Mouse (Mus musculus) layer of hippocampus, postnatal 25 days (tissue): ENCODE measurements around the gene Ovgp1. TPM values are rescaled to one million over a fixed set of nuclear protein-coding genes. Genes with fewer than 3 reads are reported as not detected.
"Not testable (repeated sequence)": the region's sequence is repeated elsewhere in the genome, so short reads cannot be mapped to it uniquely, and the experiment has no call there.

Experiments used
- DNase-seq, 2 experiments: peaks; one replicate each; pipeline ENCODE4 v3.0.0; 2022; ENCODE audit warnings: mixed read lengths in 2 of 2, low spot score in 1 of 2; ENCODE audit errors: extremely low spot score in 1 of 2
- total RNA-seq, 2 experiments: library from RNA; stranded (reverse); gene quantifications; 2 replicates each; pipeline ENCODE4 v1.2.3; 2021

Ovgp1 gene
- total RNA-seq, 2 experiments from 2014 or later, result 1.0 to 3.2 TPM

GRCm38 (mm10) chr3:105991653-105992283, 18.3 kb downstream of the Ovgp1 start:
- peak; percentile 24 to 71 for DNase-seq

GRCm38 (mm10) chr3:105994730-105995129, 21.2 kb downstream of the Ovgp1 start:
- DNase-seq, result no peak

GRCm38 (mm10) chr3:106000707-106001375, 27.3 kb downstream of the Ovgp1 start:
- no peak for DNase-seq

GRCm38 (mm10) chr3:106001416-106002370, 28.2 kb downstream of the Ovgp1 start:
- DNase-seq, result peak; percentile 7 to 18

- DNase-seq, result not testable (repeated sequence)
Measured at GRCm38 (mm10) chr3:106003360-106003759, 29.8 kb downstream of the Ovgp1 start.

- no peak for DNase-seq
Measured at GRCm38 (mm10) chr3:106014546-106014945, 41.0 kb downstream of the Ovgp1 start, which contains the start of gene Pifo. Pifo (minus strand) TSS chr3:106014646.

- peak in 1 of 2 experiments; percentile 6 for DNase-seq
Measured at GRCm38 (mm10) chr3:106021840-106022239, 48.3 kb downstream of the Ovgp1 start.

GRCm38 (mm10) chr3:106024135-106024534, 50.6 kb downstream of the Ovgp1 start:
- DNase-seq, result no peak

GRCm38 (mm10) chr3:106032781-106033180, 59.3 kb downstream of the Ovgp1 start, which contains the start of gene Chil5:
Chil5 (minus strand) TSS chr3:106032814.
- no peak for DNase-seq

Other genes with a start within 250 kb of the Ovgp1 start
- gene Rap1a, start 172.4 kb upstream of the Ovgp1 start, total RNA-seq, result 100 to 1,000 TPM; 101 to 108 TPM
- under 1 TPM; 0.69 to 0.89 TPM for gene Adora3, start 102.9 kb upstream of the Ovgp1 start, total RNA-seq
- gene Tmigd3, start 102.8 kb upstream of the Ovgp1 start, total RNA-seq, result not detected
- gene I830077J02Rik, start 41.0 kb upstream of the Ovgp1 start, total RNA-seq, result 1 to 10 TPM; 1.1 to 1.2 TPM
- gene Wdr77, start 14.3 kb upstream of the Ovgp1 start, total RNA-seq, result 10 to 100 TPM; 48.4 to 52.4 TPM
- 100 to 1,000 TPM; 289 to 314 TPM for gene Atp5f1, start 13.6 kb upstream of the Ovgp1 start, total RNA-seq
- gene Pifo, start 40.9 kb downstream of the Ovgp1 start, total RNA-seq, result under 1 TPM in 1 of 2 experiments, not detected in 1; 0.30 TPM
- not detected for gene Chil5, start 59.1 kb downstream of the Ovgp1 start, total RNA-seq
- gene Chia1, start 139.5 kb downstream of the Ovgp1 start, total RNA-seq, result 1 to 10 TPM in 1 of 2 experiments, under 1 TPM in 1; 0.73 to 1.0 TPM
- not detected for gene Chil3, start 193.9 kb downstream of the Ovgp1 start, total RNA-seq
- not detected for gene Chil4, start 245.8 kb downstream of the Ovgp1 start, total RNA-seq